Mouse (Mus musculus): ENCODE results near the gene Etv6. TPM values are rescaled to one million over a fixed set of nuclear protein-coding genes. Genes with fewer than 3 reads are reported as not detected.

The Etv6 gene
- polyA plus RNA-seq, 1 experiment, result 13.5 TPM

DNA sequence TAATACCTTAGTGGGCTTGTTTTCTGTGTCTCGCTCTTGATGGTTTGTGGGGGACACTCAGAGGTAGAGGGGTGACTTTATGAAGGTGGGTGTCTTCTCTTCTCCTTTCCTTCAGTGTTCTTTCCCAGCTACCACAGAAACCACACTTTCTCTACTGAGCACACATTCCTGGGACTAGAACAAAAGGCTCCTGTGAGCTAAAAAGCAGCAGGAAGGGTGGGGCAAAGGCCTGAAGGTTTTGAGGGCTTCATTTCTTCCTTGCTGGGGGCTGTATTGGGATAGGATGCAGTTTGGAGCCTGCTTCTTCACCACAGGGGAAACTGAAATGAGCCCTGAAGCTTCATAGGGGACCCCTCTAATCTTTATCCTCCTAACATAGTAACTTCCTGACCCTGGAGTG, 164.4 kb downstream of the Etv6 start:
- TF ChIP-seq CTCF (IDR thresholded peaks at IDR 0.05; ENCODE audit: borderline replicate concordance, extremely low read depth, insufficient read depth, insufficient read length) (no peak), POLR2A (IDR thresholded peaks at IDR 0.05; ENCODE audit: borderline replicate concordance, extremely low read depth, insufficient read depth, insufficient read length, poor library complexity, severe bottlenecking) (no peak)
- no peak for DNase-seq (ENCODE audit: low read depth)

DNA sequence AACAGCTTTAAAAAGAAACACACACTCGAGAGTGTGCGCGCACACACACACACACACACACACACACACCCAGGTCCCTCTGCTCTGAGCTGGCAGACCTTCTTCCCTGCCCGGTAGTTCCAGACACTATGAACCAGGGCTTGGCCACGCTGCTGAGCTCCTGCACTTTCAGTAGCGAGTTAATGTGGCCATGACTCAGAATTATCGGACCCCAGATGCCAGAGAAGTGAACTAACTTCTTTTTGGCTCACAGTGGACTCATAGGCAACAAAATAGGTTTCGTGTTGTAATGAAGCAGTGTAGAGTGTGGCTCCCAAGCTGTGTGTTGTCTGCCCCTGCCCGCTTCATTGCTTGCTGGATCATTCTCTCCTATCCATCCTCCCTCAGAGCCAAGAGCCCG, 165.1 kb downstream of the Etv6 start:
- no peak for TF ChIP-seq CTCF (IDR thresholded peaks at IDR 0.05; ENCODE audit: borderline replicate concordance, extremely low read depth, insufficient read depth, insufficient read length)
- no peak for TF ChIP-seq POLR2A (IDR thresholded peaks at IDR 0.05; ENCODE audit: borderline replicate concordance, extremely low read depth, insufficient read depth, insufficient read length, poor library complexity, severe bottlenecking)
- no peak for DNase-seq (ENCODE audit: low read depth)

DNA sequence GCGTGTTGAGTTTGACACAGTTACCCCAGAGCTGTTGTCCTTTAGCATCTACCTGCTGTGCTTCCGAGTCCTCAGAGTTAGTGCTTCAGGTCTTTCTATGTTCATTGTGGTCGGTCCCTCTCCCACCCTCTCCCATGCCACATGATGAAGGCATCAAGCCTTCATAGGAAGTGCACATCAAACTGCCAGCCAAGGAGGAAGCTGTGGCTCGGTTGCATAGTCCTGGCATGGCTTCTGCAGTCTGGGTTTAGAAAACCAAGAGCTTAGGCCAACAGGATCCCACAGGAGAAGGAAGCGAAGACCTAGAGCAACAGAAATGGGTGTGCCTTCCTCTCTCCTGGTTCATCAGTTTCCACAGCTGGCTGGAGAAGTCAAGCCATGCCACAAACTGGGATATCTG, 166.7 kb downstream of the Etv6 start:
- DNase-seq (ENCODE audit: low read depth), result no peak
- TF ChIP-seq POLR2A (IDR thresholded peaks at IDR 0.05; ENCODE audit: borderline replicate concordance, extremely low read depth, insufficient read depth, insufficient read length, poor library complexity, severe bottlenecking) (no peak), CTCF (IDR thresholded peaks at IDR 0.05; ENCODE audit: borderline replicate concordance, extremely low read depth, insufficient read depth, insufficient read length) (no peak)

DNA sequence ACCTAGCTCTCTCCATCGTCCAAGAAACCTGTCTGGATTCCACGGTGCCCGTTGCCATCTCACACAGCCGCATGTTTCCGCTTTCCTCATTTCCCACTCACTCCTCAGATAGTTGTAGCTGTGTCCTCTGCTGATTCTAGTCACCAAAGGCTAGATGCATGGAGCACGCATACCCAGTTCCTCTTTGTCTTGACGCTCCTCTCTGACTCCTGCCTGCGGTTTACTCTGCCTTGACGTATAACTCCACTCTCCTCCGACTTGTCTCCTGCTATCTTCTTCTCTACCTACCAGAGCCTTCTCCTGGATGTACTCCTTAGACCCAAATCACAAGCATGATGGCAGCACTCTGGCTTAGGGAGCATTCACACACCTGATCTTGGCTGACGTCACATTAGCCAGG, 169.7 kb downstream of the Etv6 start:
- DNase-seq (ENCODE audit: low read depth), result no peak
- TF ChIP-seq POLR2A (IDR thresholded peaks at IDR 0.05; ENCODE audit: borderline replicate concordance, extremely low read depth, insufficient read depth, insufficient read length, poor library complexity, severe bottlenecking) (no peak), CTCF (IDR thresholded peaks at IDR 0.05; ENCODE audit: borderline replicate concordance, extremely low read depth, insufficient read depth, insufficient read length) (no peak)

DNA sequence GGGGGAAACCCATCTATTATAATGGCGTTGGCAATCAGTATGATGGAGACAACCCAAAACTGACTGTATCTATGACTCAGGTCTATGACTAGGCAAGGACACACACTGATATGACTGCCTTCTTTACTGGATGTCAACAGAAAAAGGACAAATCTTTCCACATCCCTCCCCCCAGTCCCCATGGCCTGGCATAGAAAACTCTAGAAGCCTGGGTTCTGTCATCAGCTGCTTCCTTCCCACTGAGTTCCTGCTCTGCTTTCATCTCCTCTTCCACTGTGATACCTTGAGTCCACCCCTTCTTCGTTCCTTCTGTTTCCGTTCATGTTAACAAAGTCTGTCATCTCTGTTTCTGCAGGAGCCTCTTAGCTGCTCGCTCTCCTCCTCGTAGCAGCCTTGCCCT, 170.2 kb downstream of the Etv6 start:
- no peak for TF ChIP-seq CTCF (IDR thresholded peaks at IDR 0.05; ENCODE audit: borderline replicate concordance, extremely low read depth, insufficient read depth, insufficient read length)
- TF ChIP-seq POLR2A (IDR thresholded peaks at IDR 0.05; ENCODE audit: borderline replicate concordance, extremely low read depth, insufficient read depth, insufficient read length, poor library complexity, severe bottlenecking), result no peak
- no peak for DNase-seq (ENCODE audit: low read depth)

DNA sequence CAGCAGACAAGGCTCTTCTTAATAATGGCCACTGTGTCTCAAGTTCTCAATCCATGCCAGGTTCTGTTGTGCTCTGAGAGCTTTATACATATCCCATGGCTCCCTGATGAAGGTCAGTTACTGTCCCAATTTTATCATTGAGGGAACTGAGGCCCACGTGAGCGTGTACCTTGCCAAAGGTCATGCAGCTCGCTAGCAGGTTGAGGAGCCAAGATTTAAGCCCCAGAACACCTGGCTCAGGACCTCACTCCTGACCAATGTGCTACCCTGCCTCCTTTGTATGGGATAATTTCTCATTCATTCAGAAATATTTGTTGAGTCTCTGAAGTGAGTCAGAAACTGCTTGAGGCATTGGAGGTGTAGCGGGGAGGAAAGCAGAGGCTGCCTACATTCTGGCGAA, 170.8 kb downstream of the Etv6 start:
- TF ChIP-seq CTCF (IDR thresholded peaks at IDR 0.05; ENCODE audit: borderline replicate concordance, extremely low read depth, insufficient read depth, insufficient read length), result no peak
- DNase-seq (ENCODE audit: low read depth), result no peak

DNA sequence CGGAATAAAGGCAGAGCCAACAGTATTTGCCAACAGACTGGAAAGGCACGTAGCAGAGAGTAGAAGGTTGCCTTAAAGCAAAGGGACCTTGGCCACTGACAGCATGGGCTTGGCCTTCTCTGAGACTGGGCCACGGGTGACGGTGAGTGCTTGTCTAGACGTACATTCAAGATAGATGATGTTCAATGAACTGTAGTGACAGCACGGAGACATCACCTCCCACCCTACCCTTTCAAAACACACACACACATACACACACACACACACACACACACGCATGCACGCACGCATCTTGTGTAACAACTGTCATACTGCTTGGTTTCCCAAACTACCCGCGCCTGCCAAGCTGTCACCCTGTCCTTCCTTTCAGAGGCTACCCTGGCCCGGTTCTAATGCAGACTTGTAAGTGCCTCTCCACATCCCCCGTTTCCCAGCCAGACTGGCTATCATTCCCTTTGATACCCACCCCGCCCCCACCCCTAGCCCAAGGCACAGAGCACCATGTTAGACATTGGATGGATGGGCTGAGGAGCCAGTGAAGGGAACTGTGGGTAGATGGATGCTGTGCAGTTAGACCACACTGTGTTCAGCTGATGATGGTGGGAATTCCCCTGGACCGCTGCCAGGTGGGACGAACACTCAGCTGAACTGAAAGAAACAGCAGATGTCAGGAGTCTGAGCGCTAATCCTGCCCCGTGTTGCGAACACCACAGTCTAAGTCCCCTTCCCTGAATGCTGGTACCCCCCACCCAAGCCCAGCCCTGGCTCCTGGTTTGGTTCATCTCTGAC, 172.1 kb downstream of the Etv6 start:
- TF ChIP-seq CTCF (IDR thresholded peaks at IDR 0.05; ENCODE audit: borderline replicate concordance, extremely low read depth, insufficient read depth, insufficient read length) (no peak), POLR2A (IDR thresholded peaks at IDR 0.05; ENCODE audit: borderline replicate concordance, extremely low read depth, insufficient read depth, insufficient read length, poor library complexity, severe bottlenecking) (no peak)

DNA sequence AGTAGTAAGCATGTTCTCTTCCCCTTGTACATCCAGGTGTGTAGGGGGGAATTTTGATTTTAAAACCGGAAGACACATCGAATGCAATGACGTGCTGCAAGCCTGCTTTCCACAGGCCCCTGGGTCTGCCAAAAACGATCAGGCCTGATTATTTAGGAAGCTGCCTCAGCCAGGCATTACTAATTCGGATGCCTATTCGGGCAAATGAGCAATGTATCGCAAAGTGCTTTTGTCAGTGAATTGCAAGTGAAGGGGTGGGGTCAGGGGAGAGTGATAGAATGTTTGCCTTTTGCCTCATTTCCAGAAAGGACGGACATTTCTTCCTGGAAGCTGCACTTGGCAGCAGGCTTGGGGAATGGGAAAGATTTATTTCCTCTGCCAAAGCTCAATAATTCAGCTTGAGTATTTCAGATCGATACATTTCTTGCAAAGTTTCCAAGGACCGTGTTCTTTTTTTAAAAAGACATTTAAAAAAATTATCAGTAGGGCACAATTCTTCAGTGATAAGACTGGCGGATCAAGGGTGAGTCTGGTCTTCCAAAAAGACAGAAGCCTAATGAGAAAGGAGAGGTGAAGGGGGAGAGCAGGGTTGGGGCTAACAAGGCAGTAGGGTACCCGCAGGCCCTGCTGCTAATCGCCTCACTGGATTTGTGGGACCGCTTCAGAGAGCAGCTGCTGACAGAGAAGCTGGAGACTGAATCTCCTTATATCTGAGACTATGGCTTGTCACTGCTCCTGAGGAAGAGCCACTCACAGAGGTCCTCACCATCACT, 172.9 kb downstream of the Etv6 start:
- DNase-seq (ENCODE audit: low read depth), result peak; percentile 92
- TF ChIP-seq POLR2A (IDR thresholded peaks at IDR 0.05; ENCODE audit: borderline replicate concordance, extremely low read depth, insufficient read depth, insufficient read length, poor library complexity, severe bottlenecking) (no peak), CTCF (IDR thresholded peaks at IDR 0.05; ENCODE audit: borderline replicate concordance, extremely low read depth, insufficient read depth, insufficient read length) (no peak)

More for the DNA sequence above, 172.1 kb downstream of the Etv6 start:
- DNase-seq (ENCODE audit: low read depth), result peak; percentile 96

DNA sequence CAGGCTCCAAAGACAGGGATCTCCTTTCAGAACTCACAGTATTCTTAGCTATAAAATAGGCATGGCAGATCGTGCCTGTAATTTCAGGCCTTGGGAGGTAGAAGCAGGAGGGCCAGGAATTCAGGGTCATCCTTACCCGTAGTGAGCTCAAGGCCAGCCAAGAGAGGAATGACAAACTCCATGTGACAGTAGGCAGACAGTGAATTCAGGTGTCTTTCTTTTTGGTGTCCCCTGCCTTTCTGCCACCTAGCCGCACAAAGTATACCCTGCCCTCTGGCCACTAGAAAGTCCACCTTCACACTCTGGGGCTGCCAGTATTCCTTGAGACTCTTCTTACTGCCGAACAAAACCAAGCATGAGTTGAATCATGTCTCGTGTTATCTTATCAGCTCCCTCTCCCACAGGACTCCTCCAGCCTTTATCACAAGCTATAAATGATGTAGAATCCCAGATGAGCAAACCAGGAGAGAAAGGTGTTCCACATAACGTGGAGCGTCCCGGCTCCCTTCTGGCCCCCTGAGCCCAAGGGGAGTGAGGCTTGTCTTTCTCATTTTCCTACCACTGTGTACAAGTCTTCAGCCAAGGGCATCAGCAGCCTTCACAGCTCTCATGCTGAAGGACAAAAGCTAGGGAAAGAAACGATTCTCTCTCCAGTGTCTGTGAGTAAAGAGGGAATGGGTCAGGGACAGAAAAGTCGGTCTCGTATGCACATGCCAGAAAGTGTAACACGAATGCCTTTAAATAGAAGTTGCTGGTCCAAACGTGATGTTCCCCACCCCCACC, 175.4 kb downstream of the Etv6 start:
- TF ChIP-seq POLR2A (IDR thresholded peaks at IDR 0.05; ENCODE audit: borderline replicate concordance, extremely low read depth, insufficient read depth, insufficient read length, poor library complexity, severe bottlenecking) (no peak), CTCF (IDR thresholded peaks at IDR 0.05; ENCODE audit: borderline replicate concordance, extremely low read depth, insufficient read depth, insufficient read length) (no peak)
- DNase-seq (ENCODE audit: low read depth), result no peak

DNA sequence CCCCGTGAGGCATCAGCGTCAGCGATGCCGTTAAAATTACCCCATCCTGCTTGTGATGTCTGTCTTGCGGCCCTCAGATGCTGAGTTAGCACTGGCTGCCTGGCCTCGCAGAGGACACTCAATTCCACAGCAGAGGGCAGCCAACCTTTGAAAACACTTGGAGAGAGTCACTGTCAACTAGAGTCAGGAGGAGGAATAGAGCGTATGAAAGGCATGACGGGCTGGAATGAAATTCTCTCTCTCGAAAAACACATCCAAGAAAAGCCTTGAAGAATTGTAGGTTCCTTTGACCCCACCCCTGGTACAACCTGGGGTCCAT, 175.9 kb downstream of the Etv6 start:
- no peak for DNase-seq (ENCODE audit: low read depth)
- TF ChIP-seq POLR2A (IDR thresholded peaks at IDR 0.05; ENCODE audit: borderline replicate concordance, extremely low read depth, insufficient read depth, insufficient read length, poor library complexity, severe bottlenecking) (no peak), CTCF (IDR thresholded peaks at IDR 0.05; ENCODE audit: borderline replicate concordance, extremely low read depth, insufficient read depth, insufficient read length) (no peak)

DNA sequence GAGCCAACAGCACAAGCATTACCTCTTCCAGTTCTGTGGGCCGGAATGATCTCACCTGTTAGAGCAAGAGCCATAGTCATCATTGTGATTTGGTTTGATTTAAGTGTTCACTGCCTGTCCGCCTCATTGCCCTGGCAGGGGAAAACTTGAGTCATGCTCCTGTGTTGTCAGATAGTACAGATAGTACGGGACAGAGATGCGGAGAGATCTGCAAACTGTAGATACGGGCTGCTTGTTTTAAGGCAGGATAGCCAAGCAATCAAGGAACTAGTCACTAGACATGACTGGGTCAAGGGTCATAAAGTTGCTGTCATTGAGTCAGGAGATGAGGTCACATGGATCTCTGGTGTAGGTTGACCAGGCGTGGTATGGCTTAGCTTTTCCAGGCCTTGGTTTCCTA, 182.2 kb downstream of the Etv6 start:
- TF ChIP-seq POLR2A (IDR thresholded peaks at IDR 0.05; ENCODE audit: borderline replicate concordance, extremely low read depth, insufficient read depth, insufficient read length, poor library complexity, severe bottlenecking), result no peak
- no peak for TF ChIP-seq CTCF (IDR thresholded peaks at IDR 0.05; ENCODE audit: borderline replicate concordance, extremely low read depth, insufficient read depth, insufficient read length)
- no peak for DNase-seq (ENCODE audit: low read depth)
